Mouse (Mus musculus) hindbrain, postnatal 0 days (tissue): ENCODE data around the gene Dyx1c1. TPM values are rescaled to one million over a fixed set of nuclear protein-coding genes. Genes with fewer than 3 reads are reported as not detected.
A peak's percentile ranks its signal among the peaks of the same experiment; 100 is the strongest.

Experiments used
- ATAC-seq: fragments of 200-750 bp; cut with Nextera tagmentation; 2 replicates; pipeline ENCODE4 v1.8.0; 2017; ENCODE audit warnings: mild to moderate bottlenecking, moderate TSS enrichment, moderate library complexity
- DNase-seq: peaks from one replicate; pipeline ENCODE4 v3.0.0-alpha.2; 2015; ENCODE audit warnings: low spot score
- H3K27ac ChIP-seq: fragments of 300-500 bp; sonication (generic); 2 replicates; pipeline ENCODE4 v1.5.1; 2014; ENCODE audit warnings: mild to moderate bottlenecking
- H3K27me3 ChIP-seq: fragments of 300-500 bp; sonication (generic); 2 replicates; pipeline ENCODE4 v1.6.1; 2014; ENCODE audit warnings: low read length, mixed read lengths; ENCODE audit not compliant: insufficient read depth
- H3K36me3 ChIP-seq: fragments of 300-500 bp; sonication (generic); 2 replicates; pipeline ENCODE4 v1.6.1; 2014; ENCODE audit warnings: low read length, mixed read lengths; ENCODE audit not compliant: insufficient read depth
- H3K4me1 ChIP-seq: fragments of 300-500 bp; sonication (generic); 2 replicates; pipeline ENCODE4 v1.6.1; 2014; ENCODE audit warnings: antibody characterized with exemption, low read length, mixed read lengths; ENCODE audit not compliant: insufficient read depth
- H3K4me2 ChIP-seq: fragments of 300-500 bp; sonication (generic); 2 replicates; pipeline ENCODE4 v1.6.1; 2014; ENCODE audit warnings: low read depth, mild to moderate bottlenecking, low read length, moderate library complexity, mixed read lengths
- H3K4me3 ChIP-seq: fragments of 300-500 bp; sonication (generic); 2 replicates; pipeline ENCODE4 v1.5.1; 2014; ENCODE audit warnings: low read length
- H3K9ac ChIP-seq: fragments of 300-500 bp; sonication (generic); replicated peaks from 2 replicates; pipeline ENCODE4 v1.6.1; 2014; ENCODE audit warnings: mild to moderate bottlenecking, low read length, moderate library complexity, mixed read lengths
- H3K9me3 ChIP-seq: fragments of 300-500 bp; sonication (generic); 2 replicates; pipeline ENCODE4 v1.6.1; 2016; ENCODE audit warnings: low read length, mixed read lengths
- CTCF ChIP-seq: IDR thresholded peaks from 2 replicates; pipeline ENCODE4 v1.5.1; 2016; ENCODE audit warnings: antibody characterized with exemption, control low read depth, low read depth
- WGBS: fragments of 180-500 bp; shearing (Covaris S2); extraction: QIAGEN DNeasy Blood & Tissue Kit; methylation state at CpG from one replicate; pipeline ENCODE4 v1.1.7; 2014; 5-methylcytosine and 5-hydroxymethylcytosine counted together
- polyA plus RNA-seq: library from polyadenylated mRNA; unstranded; fragments of >200 nt; fragmentation: Nextera tagmentation; extraction: Ambion mirVana; gene quantifications from 2 replicates; pipeline ENCODE4 v1.2.1, GENCODE M21; 2015
- total RNA-seq: library from RNA; depleted of rRNA; stranded (reverse); fragments of >200 nt; gene quantifications from 2 replicates; pipeline ENCODE4 v1.2.3, GENCODE M21; 2014; rRNA removed

Gene Dyx1c1
- 0.99 and 2.4 TPM in 2 replicates for total RNA-seq
- 2.5 and 3.0 TPM in 2 replicates for polyA plus RNA-seq

DNA sequence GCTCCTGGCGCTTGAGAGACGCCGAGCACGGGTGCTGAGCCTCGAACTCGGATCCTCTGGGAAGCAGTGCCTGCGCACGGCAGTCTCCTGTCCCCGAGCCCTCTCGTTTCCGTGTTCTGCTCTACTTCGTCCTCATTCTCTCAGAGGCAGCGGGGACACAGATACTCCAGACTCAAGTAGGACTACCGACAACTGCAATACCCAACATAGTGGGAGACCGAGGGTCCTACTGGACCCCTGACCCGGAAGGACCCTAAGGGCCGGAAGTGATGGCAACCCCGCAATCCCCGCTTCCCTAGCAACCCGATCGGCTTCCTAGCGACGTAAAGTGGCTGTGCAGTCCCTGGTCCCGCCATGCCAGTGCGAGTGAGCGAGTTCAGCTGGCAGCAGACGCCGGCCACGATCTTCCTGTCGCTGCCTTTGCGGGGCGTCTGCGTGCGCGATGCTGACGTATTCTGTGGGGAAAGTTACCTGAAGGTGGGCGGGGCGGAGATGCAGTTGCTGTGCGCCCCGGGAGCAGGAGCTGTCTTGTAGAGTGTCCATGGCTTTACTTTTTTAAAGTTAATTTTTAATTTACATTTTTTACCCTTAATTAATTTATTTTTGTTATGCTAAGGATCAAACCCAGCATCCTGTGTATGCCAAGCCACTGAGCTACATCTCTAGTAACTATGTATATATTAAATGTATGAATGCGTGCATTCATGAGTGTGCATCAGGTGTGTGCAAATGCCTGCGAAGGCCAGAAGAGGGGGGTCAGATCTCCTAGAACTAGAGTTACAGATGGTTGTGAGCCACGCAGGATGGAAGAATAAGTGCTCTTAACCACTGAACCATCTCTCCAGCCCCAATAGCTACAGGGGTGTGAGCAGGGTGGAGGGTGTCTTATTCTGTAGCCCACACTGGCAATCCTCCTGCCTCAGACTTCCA, at the start of gene Dyx1c1, which contains the start of gene Gm44503:
Gene Dyx1c1 (plus strand): TSS at position 265 of the 930 bp plus-strand sequence.
Gene Gm44503 (plus strand): TSS at position 332 of the 930 bp plus-strand sequence.
- no peaks in the 10 kb centered on the region for H3K4me1 ChIP-seq
- 1% methylated on average over 43 of the region's 43 CpGs for WGBS
- DNase-seq: peak; percentile 94
- ATAC-seq: peak; percentile 96
- H3K36me3 ChIP-seq: no peaks in the 10 kb centered on the region
- H3K27me3 ChIP-seq: no peaks in the 10 kb centered on the region
- H3K4me3 ChIP-seq: peak within 1 kb of the TSS; percentile 59
- H3K9me3 ChIP-seq: no peaks in the 10 kb centered on the region
- peak within 1 kb of the TSS; percentile 37 for H3K9ac ChIP-seq
- TF ChIP-seq CTCF: peak; percentile 51
- peak within 1 kb of the TSS; percentile 60 for H3K4me2 ChIP-seq
- peak within 1 kb of the TSS; percentile 55; the same call in 1 of the 2 replicates for H3K27ac ChIP-seq

DNA sequence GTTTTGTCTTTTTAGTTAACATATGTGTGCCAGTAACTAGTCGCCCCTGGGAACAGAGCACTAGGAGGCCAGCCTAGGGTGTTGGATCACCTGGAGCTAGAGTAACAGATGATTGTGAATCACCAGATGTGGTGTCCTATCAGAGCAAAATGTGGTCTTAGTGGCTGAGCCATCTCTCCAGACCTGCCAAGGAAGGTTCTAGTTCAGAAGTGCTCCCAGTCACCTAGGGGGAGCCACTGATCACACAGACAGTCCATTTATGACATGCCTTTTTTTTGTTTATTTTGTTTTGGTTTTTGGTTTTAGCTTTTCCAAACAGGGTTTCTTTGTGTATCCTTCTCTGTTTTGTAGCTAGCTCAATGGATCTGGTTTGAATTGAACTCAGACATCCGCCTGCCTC, 47.2 kb upstream of the Dyx1c1 start:
- no peak overlapping the region for H3K9ac ChIP-seq
- no peak for DNase-seq
- H3K4me2 ChIP-seq: no peak overlapping the region
- H3K27ac ChIP-seq: no peak overlapping the region
- no peaks in the 10 kb centered on the region for H3K36me3 ChIP-seq
- ATAC-seq: no peak
- H3K9me3 ChIP-seq: no peaks in the 10 kb centered on the region
- no peaks in the 10 kb centered on the region for H3K4me1 ChIP-seq
- H3K27me3 ChIP-seq: no peaks in the 10 kb centered on the region
- 92% methylated on average over 2 of the region's 2 CpGs for WGBS
- TF ChIP-seq CTCF: no peak
- H3K4me3 ChIP-seq: no peak overlapping the region

DNA sequence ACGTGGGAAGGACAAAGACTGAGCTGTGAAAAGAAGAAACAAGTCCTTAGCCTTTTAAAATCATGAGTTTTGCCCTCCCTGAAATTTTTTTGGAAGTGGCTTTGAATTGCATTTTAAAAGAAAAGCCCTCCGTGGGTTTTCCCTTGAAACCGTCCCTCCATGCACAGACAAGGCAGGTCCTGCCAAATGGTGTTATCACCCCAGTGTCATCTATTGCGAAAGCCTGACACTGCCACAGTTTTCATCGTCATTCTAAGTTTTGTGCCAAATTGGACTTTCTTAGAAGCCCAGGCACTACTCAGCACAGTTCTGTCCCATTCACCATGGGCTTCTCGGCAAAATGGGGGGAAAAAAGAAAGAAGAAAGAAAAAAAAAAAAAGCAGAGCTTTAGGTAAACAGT, 45.0 kb upstream of the Dyx1c1 start:
- ATAC-seq (no peak), DNase-seq (no peak)
- no peak for TF ChIP-seq CTCF
- no peaks in the 10 kb centered on the region for H3K36me3 ChIP-seq
- no peaks in the 10 kb centered on the region for H3K9me3 ChIP-seq
- H3K4me1 ChIP-seq: no peaks in the 10 kb centered on the region
- H3K9ac ChIP-seq: no peak overlapping the region
- no peak overlapping the region for H3K4me3 ChIP-seq
- no peaks in the 10 kb centered on the region for H3K27me3 ChIP-seq
- no peak overlapping the region for H3K4me2 ChIP-seq
- WGBS: 64% methylated on average over 6 of the region's 6 CpGs
- H3K27ac ChIP-seq: no peak overlapping the region

DNA sequence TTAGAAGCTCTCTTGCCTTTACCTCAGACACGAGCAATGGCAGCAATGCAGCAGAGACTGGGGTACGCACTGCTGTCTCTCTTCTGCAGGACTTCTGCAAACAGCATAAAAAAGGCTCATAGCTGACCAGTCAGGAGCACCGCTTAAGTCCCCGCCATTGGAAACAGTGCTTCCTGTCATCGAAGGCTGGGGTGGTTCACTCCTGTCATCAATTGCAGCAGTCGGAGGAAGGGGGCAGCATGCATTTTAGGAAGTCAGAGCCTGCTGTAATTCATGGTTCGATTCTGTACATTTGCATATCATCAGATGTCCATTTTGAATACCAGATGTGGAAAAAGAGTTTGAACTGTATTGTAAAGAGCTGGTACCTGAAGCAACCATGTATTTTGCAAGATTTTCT, 42.9 kb upstream of the Dyx1c1 start:
- no peak overlapping the region for H3K4me2 ChIP-seq
- H3K9me3 ChIP-seq: no peaks in the 10 kb centered on the region
- TF ChIP-seq CTCF: no peak
- WGBS: 64% methylated on average over 7 of the region's 7 CpGs
- H3K4me3 ChIP-seq: no peak overlapping the region
- no peaks in the 10 kb centered on the region for H3K27me3 ChIP-seq
- H3K36me3 ChIP-seq: no peaks in the 10 kb centered on the region
- H3K4me1 ChIP-seq: no peaks in the 10 kb centered on the region
- DNase-seq: no peak
- no peak overlapping the region for H3K9ac ChIP-seq
- ATAC-seq: no peak
- H3K27ac ChIP-seq: no peak overlapping the region

DNA sequence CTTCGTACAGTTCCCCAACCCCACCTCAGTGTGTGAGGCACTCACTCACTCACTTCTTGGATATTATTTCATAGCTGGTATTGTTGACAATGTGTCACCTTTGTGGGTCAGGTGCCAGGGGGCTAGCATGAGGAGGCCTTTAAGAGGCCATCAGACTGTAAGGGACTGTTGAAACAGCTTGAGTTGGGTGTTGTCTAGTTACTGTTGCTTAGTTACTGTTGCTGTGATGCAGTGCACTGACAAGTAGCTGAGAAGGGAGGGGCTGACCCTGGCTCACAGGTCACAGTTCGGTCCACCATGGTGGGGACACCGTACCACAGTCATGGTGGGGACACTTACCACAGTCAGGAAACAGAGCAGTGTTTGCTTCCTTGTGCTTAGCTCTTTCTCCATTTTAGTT, 35.5 kb upstream of the Dyx1c1 start:
- ATAC-seq (no peak), DNase-seq (no peak)
- Histone ChIP-seq H3K27ac (no peak overlapping the region), H3K4me3 (no peak overlapping the region), H3K9me3 (no peaks in the 10 kb centered on the region), H3K27me3 (no peaks in the 10 kb centered on the region), H3K9ac (no peak overlapping the region), H3K4me2 (no peak overlapping the region), H3K4me1 (peaks cover 8% of the 10 kb centered on the region), H3K36me3 (no peaks in the 10 kb centered on the region)
- WGBS: 70% methylated on average over 3 of the region's 3 CpGs
- no peak for TF ChIP-seq CTCF

DNA sequence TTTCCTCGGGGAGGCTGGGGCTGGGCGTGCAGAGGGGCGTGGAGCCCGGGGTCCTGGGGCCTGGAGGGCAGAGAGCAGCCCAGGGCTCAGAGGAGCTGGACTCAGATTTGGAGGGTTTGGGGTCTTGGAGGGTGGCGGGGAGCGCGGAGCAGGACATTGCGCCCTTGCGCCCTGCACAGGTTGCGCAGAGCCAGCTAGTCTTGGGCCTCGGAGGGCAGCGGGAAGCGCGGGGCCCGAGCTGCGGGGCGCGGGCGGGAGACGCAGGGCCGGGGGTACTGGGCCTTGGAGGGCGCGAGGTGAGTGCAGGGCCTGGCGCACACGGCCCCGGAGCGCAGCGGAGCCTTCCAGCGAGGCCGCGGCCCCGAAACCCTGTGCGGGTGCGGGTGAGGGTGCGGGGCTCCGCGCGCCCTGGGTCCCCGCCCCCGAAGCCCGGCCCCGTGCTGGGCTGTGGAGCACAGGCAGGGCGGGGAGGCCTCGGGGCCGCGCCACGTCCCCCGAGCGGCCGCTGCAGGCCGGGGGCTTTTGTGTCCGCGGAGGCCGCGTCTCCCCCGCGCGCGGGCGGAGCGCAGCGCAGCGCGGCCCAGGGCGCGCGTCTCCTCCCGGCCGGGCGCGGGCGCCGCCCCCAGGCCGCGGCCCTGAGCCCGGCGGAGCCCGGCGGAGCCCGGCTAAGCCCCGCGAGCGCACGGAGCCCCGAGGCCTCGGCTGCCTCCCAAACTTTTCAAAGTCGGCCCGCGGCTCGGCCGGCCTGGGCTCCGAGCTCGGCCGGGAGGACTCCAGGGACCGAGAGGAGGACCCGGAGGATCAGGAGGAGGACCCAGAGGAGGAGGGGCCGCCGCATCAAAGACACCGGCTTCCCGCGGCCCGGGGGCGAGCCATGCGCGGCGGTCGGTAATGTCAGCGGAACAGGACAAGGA, 33.3 kb upstream of the Dyx1c1 start, which contains the start of gene Pygo1:
Gene Pygo1 (plus strand): TSS at position 625 of the 914 bp plus-strand sequence.
- H3K9ac ChIP-seq: peak within 1 kb of the TSS; percentile 95
- no peaks in the 10 kb centered on the region for H3K36me3 ChIP-seq
- TF ChIP-seq CTCF: no peak
- peak; percentile 74 for DNase-seq
- peaks cover 8% of the 10 kb centered on the region for H3K4me1 ChIP-seq
- peak; percentile 86 for ATAC-seq
- peak within 1 kb of the TSS; percentile 87 for H3K4me3 ChIP-seq
- H3K27ac ChIP-seq: peak within 1 kb of the TSS; percentile 85
- under 1% methylated on average over 80 of the region's 108 CpGs for WGBS
- H3K27me3 ChIP-seq: no peaks in the 10 kb centered on the region
- no peaks in the 10 kb centered on the region for H3K9me3 ChIP-seq
- H3K4me2 ChIP-seq: peak within 1 kb of the TSS; percentile 96
